Mouse (Mus musculus) embryonic facial prominence, embryonic 15.5 days (tissue): ENCODE results near the gene Gm11627. TPM values are rescaled to one million over a fixed set of nuclear protein-coding genes. Genes with fewer than 3 reads are reported as not detected.
A peak's percentile ranks its signal among the peaks of the same experiment; 100 is the strongest.
"Not testable (repeated sequence)": the region's sequence is repeated elsewhere in the genome, so short reads cannot be mapped to it uniquely, and the experiment has no call there.

Experiments
- ATAC-seq: fragments of 200-750 bp; cut with Nextera tagmentation; 2 replicates; pipeline ENCODE4 v1.8.0; 2017; ENCODE audit warnings: low read depth, moderate TSS enrichment; ENCODE audit not compliant: insufficient number of reproducible peaks, low FRiP score, low TSS enrichment
- H3K27ac ChIP-seq: fragments of 300-500 bp; sonication (generic); replicated peaks from 2 replicates; pipeline ENCODE4 v1.5.1; 2015; ENCODE audit warnings: mild to moderate bottlenecking, inconsistent platforms
- H3K27me3 ChIP-seq: fragments of 300-500 bp; sonication (generic); 2 replicates; pipeline ENCODE4 v1.6.1; 2015; ENCODE audit warnings: inconsistent platforms
- H3K36me3 ChIP-seq: fragments of 300-500 bp; sonication (generic); 2 replicates; pipeline ENCODE4 v1.6.1; 2015; ENCODE audit warnings: mild to moderate bottlenecking, inconsistent platforms
- H3K4me1 ChIP-seq: fragments of 300-500 bp; sonication (generic); 2 replicates; pipeline ENCODE4 v1.6.1; 2015; ENCODE audit warnings: inconsistent platforms
- H3K4me2 ChIP-seq: fragments of 300-500 bp; sonication (generic); replicated peaks from 2 replicates; pipeline ENCODE4 v1.6.1; 2015; ENCODE audit warnings: mild to moderate bottlenecking, inconsistent platforms
- H3K4me3 ChIP-seq: fragments of 300-500 bp; sonication (generic); replicated peaks from 2 replicates; pipeline ENCODE4 v1.5.1; 2015; ENCODE audit warnings: mild to moderate bottlenecking, inconsistent platforms
- H3K9ac ChIP-seq: fragments of 300-500 bp; sonication (generic); 2 replicates; pipeline ENCODE4 v1.6.1; 2015; ENCODE audit warnings: inconsistent platforms
- H3K9me3 ChIP-seq: fragments of 300-500 bp; sonication (generic); replicated peaks from 2 replicates; pipeline ENCODE4 v1.6.1; 2016; ENCODE audit warnings: inconsistent platforms
- whole genome bisulfite sequencing: fragments of 180-500 bp; shearing (Covaris S2); methylation state at CpG from one replicate; pipeline ENCODE4 v1.1.7; 2015; 5-methylcytosine and 5-hydroxymethylcytosine counted together
- polyA plus RNA-seq: library from polyadenylated mRNA; unstranded; fragments of >200 nt; fragmentation: Nextera tagmentation; extraction: Ambion mirVana; gene quantifications from 2 replicates; pipeline ENCODE4 v1.2.1, GENCODE M21; 2015

Gene Gm11627
- polyA plus RNA-seq, 1 experiment from 2014 or later: 12.0 TPM

GRCm38 (mm10) chr11:102608691-102609090, 29.4 kb upstream of the Gm11627 start:
- H3K27ac ChIP-seq: peak overlapping the region; percentile 99
- no peak for ATAC-seq
- no peaks in the 10 kb centered on the region for H3K27me3 ChIP-seq
- H3K4me1 ChIP-seq: peaks cover 39% of the 10 kb centered on the region
- peak overlapping the region; percentile 87 for H3K4me3 ChIP-seq
- no peak overlapping the region; the same call in 1 of the 2 replicates for H3K9ac ChIP-seq
- H3K4me2 ChIP-seq: peak overlapping the region; percentile 72
- H3K36me3 ChIP-seq: no peaks in the 10 kb centered on the region
- H3K9me3 ChIP-seq: no peaks in the 10 kb centered on the region
- 23% methylated on average over 4 of the region's 4 CpGs for WGBS

- 8% methylated on average over 10 of the region's 10 CpGs for WGBS
- no peaks in the 10 kb centered on the region for H3K36me3 ChIP-seq
- H3K27me3 ChIP-seq: no peaks in the 10 kb centered on the region
- no peak for ATAC-seq
- H3K4me2 ChIP-seq: peak overlapping the region; percentile 72
- peak overlapping the region; percentile 87 for H3K4me3 ChIP-seq
- H3K4me1 ChIP-seq: peaks cover 41% of the 10 kb centered on the region
- peak overlapping the region; percentile 23 for H3K9ac ChIP-seq
- H3K9me3 ChIP-seq: no peaks in the 10 kb centered on the region
- H3K27ac ChIP-seq: peak overlapping the region; percentile 99
Measured at GRCm38 (mm10) chr11:102607686-102608548, 28.7 kb upstream of the Gm11627 start.

GRCm38 (mm10) chr11:102607201-102607600, 27.9 kb upstream of the Gm11627 start:
- H3K4me1 ChIP-seq: peaks cover 44% of the 10 kb centered on the region
- peak overlapping the region; percentile 54; the same call in 1 of the 2 replicates for H3K9ac ChIP-seq
- peak overlapping the region; percentile 87 for H3K4me3 ChIP-seq
- H3K27me3 ChIP-seq, H3K36me3 ChIP-seq, H3K9me3 ChIP-seq, ATAC-seq: not testable (repeated sequence)
- peak overlapping the region; percentile 99 for H3K27ac ChIP-seq
- H3K4me2 ChIP-seq: peak overlapping the region; percentile 72
- 1% methylated on average over 12 of the region's 12 CpGs for WGBS

- peak overlapping the region; percentile 54; the same call in 1 of the 2 replicates for H3K9ac ChIP-seq
- H3K27ac ChIP-seq: peak overlapping the region; percentile 99
- no peaks in the 10 kb centered on the region for H3K36me3 ChIP-seq
- no peak for ATAC-seq
- peak overlapping the region; percentile 87 for H3K4me3 ChIP-seq
- H3K4me1 ChIP-seq: peaks cover 44% of the 10 kb centered on the region
- H3K4me2 ChIP-seq: peak overlapping the region; percentile 72
- WGBS: 1% methylated on average over 12 of the region's 12 CpGs
- H3K27me3 ChIP-seq: no peaks in the 10 kb centered on the region
- no peaks in the 10 kb centered on the region for H3K9me3 ChIP-seq
Measured at GRCm38 (mm10) chr11:102606751-102607171, 27.5 kb upstream of the Gm11627 start.

GRCm38 (mm10) chr11:102605553-102606416, 26.5 kb upstream of the Gm11627 start:
- WGBS: under 1% methylated on average over 62 of the region's 62 CpGs
- Histone ChIP-seq H3K4me1 (peaks cover 35% of the 10 kb centered on the region), H3K27ac (peak overlapping the region; percentile 99), H3K36me3 (no peaks in the 10 kb centered on the region), H3K4me3 (peak overlapping the region; percentile 87), H3K9ac (peak overlapping the region; percentile 85), H3K4me2 (peak overlapping the region; percentile 72), H3K27me3 (no peaks in the 10 kb centered on the region), H3K9me3 (no peaks in the 10 kb centered on the region)
- ATAC-seq: no peak

GRCm38 (mm10) chr11:102604777-102605552, 25.7 kb upstream of the Gm11627 start:
- H3K9me3 ChIP-seq: no peaks in the 10 kb centered on the region
- H3K9ac ChIP-seq: peak overlapping the region; percentile 85
- H3K4me2 ChIP-seq: peak overlapping the region; percentile 72
- peak overlapping the region; percentile 87 for H3K4me3 ChIP-seq
- peak overlapping the region; percentile 99 for H3K27ac ChIP-seq
- 0% methylated on average over 74 of the region's 74 CpGs for WGBS
- peak; percentile 10; the same call in 1 of the 2 replicates for ATAC-seq
- H3K27me3 ChIP-seq: no peaks in the 10 kb centered on the region
- H3K36me3 ChIP-seq: no peaks in the 10 kb centered on the region
- peaks cover 26% of the 10 kb centered on the region for H3K4me1 ChIP-seq

- Histone ChIP-seq H3K36me3 (no peaks in the 10 kb centered on the region), H3K9me3 (no peaks in the 10 kb centered on the region), H3K9ac (peak within 1 kb of the TSS; percentile 85), H3K27me3 (no peaks in the 10 kb centered on the region), H3K4me1 (peaks cover 18% of the 10 kb centered on the region), H3K27ac (peak within 1 kb of the TSS; percentile 99), H3K4me3 (peak within 1 kb of the TSS; percentile 87), H3K4me2 (peak within 1 kb of the TSS; percentile 72)
- ATAC-seq: peak; percentile 93
- under 1% methylated on average over 28 of the region's 31 CpGs for WGBS
Measured at GRCm38 (mm10) chr11:102604010-102604584, 24.8 kb upstream of the Gm11627 start, which contains the start of gene Fzd2. Gene Fzd2, plus strand, starts transcription at chr11:102604396.

- Histone ChIP-seq H3K4me3 (peak overlapping the region; percentile 87), H3K27ac (peak overlapping the region; percentile 99), H3K27me3 (no peaks in the 10 kb centered on the region), H3K9me3 (no peaks in the 10 kb centered on the region), H3K4me1 (peaks cover 11% of the 10 kb centered on the region), H3K9ac (peak overlapping the region; percentile 62), H3K36me3 (no peaks in the 10 kb centered on the region), H3K4me2 (peak overlapping the region; percentile 72)
- peak; percentile 63 for ATAC-seq
- 1% methylated on average over 10 of the region's 10 CpGs for WGBS
Measured at GRCm38 (mm10) chr11:102603496-102603850, 24.2 kb upstream of the Gm11627 start.

- Histone ChIP-seq H3K9ac (peak overlapping the region; percentile 62), H3K4me3 (peak overlapping the region; percentile 87), H3K27me3 (no peaks in the 10 kb centered on the region), H3K4me2 (peak overlapping the region; percentile 72), H3K9me3 (no peaks in the 10 kb centered on the region), H3K36me3 (no peaks in the 10 kb centered on the region), H3K27ac (peak overlapping the region; percentile 99), H3K4me1 (peaks cover 8% of the 10 kb centered on the region; the same call in 1 of the 2 replicates)
- no peak for ATAC-seq
- WGBS: 2% methylated on average over 13 of the region's 13 CpGs
Measured at GRCm38 (mm10) chr11:102602816-102603495, 23.7 kb upstream of the Gm11627 start.

GRCm38 (mm10) chr11:102599912-102600311, 20.7 kb upstream of the Gm11627 start:
- Histone ChIP-seq H3K27me3 (no peaks in the 10 kb centered on the region), H3K9ac (no peak overlapping the region), H3K4me2 (no peak overlapping the region), H3K4me3 (no peak overlapping the region), H3K4me1 (peaks cover 26% of the 10 kb centered on the region), H3K27ac (no peak overlapping the region), H3K9me3 (no peaks in the 10 kb centered on the region), H3K36me3 (no peaks in the 10 kb centered on the region)
- 89% methylated on average over 3 of the region's 3 CpGs for WGBS
- no peak for ATAC-seq
